Mouse (Mus musculus): ENCODE results near the gene Camk1d.

DNA sequence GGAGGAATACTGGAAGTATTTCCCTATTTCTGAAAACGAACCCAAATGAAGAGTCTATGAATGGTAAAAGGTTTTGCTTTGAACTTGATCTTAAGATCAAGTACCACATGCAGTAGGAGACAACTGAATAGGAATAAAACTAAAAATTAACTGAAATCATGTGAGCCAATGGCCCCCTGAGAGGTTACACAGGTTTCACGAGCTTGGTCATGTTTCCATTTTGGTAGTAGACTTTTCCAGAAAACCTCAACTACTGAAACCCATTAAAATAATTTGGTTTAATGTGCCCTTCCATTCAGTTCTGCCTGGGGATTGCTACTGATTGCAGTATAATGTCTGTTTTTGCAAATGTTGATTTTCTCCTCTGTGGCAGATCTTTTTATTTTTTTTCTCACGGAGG is 316.8 kb downstream of the Camk1d start:
- TF ChIP-seq POLR2A (IDR thresholded peaks at IDR 0.05; ENCODE audit: borderline replicate concordance, extremely low read depth, insufficient read depth, insufficient read length, poor library complexity, severe bottlenecking) (no peak), CTCF (IDR thresholded peaks at IDR 0.05; ENCODE audit: borderline replicate concordance, extremely low read depth, insufficient read depth, insufficient read length) (no peak)
